In genomic region chr3:51276421-51277111, GRCm38 (mm10) we compare ENCODE assay signal across 8 mouse cellular contexts. TPM values are rescaled to one million over a fixed set of nuclear protein-coding genes. Genes with fewer than 3 reads are reported as not detected.
DNase-seq lines count a peak whose midpoint lies in the region; ATAC-seq lines count a peak whose summit lies in the region.

No protein-coding gene starts in this region.

- H3K36me3 ChIP-seq in embryonic facial prominence, embryonic 15.5 days: no peaks in the 10 kb centered on the region
- peaks cover 13% of the 10 kb centered on the region for H3K36me3 ChIP-seq in megakaryocyte, embryonic 14.5 days (replicated peaks; ENCODE audit: low read length)

- H3K27me3 ChIP-seq in embryonic facial prominence, embryonic 15.5 days: no peaks in the 10 kb centered on the region
- H3K27me3 ChIP-seq in megakaryocyte, embryonic 14.5 days (replicated peaks): no peaks in the 10 kb centered on the region

- intact Hi-C loops in left cerebral cortex, postnatal 36 days (cut with DNase I): loop anchor here (2.0 to 5.0 kb wide), 2 partner anchors 49 to 64 kb away; partner anchors contain the start of gene Elf2

- peak overlapping the region; percentile 96 for H3K9ac ChIP-seq in embryonic facial prominence, embryonic 15.5 days

- peak overlapping the region; percentile 98 for H3K4me3 ChIP-seq in embryonic facial prominence, embryonic 15.5 days (replicated peaks)
- H3K4me3 ChIP-seq in megakaryocyte, embryonic 14.5 days (replicated peaks): peak overlapping the region; percentile 97

- H3K4me2 ChIP-seq in embryonic facial prominence, embryonic 15.5 days (replicated peaks): peak overlapping the region; percentile 65

- peak overlapping the region; percentile 99 for H3K27ac ChIP-seq in embryonic facial prominence, embryonic 15.5 days (replicated peaks)

- peak; percentile 40 for ATAC-seq in frontal cortex, adult (ENCODE audit: low TSS enrichment)
- ATAC-seq in embryonic facial prominence, embryonic 15.5 days (ENCODE audit: insufficient number of reproducible peaks, low FRiP score, low TSS enrichment, low read depth): peak; percentile 58

- DNase-seq in frontal cortex, postnatal 36 days (ENCODE audit: low spot score in 2 of 2): no peak
- DNase-seq in NIH3T3 (ENCODE audit: low read depth): peak; percentile 64
- DNase-seq in heart, postnatal 4 days: peak; percentile 59
- DNase-seq in left cerebral cortex, postnatal 36 days (ENCODE audit: low spot score in 2 of 2): peak; percentile 56 to 79
- DNase-seq in spleen, postnatal 10 days (ENCODE audit: low spot score in 2 of 2): peak; percentile 69 to 72

- no peaks in the 10 kb centered on the region for H3K9me3 ChIP-seq in embryonic facial prominence, embryonic 15.5 days (replicated peaks)
- no peaks in the 10 kb centered on the region for H3K9me3 ChIP-seq in megakaryocyte, embryonic 14.5 days

- H3K4me1 ChIP-seq in embryonic facial prominence, embryonic 15.5 days: peaks cover 8% of the 10 kb centered on the region; the same call in 1 of the 2 replicates
- peaks cover 41% of the 10 kb centered on the region for H3K4me1 ChIP-seq in megakaryocyte, embryonic 14.5 days

- WGBS in embryonic facial prominence, embryonic 15.5 days: under 1% methylated on average over 68 of the region's 93 CpGs

RNA-seq across cellular contexts. Expression of gene Noct, which starts 52.3 kb away (rescaled TPM):
- 9.8 and 11.3 TPM in 2 replicates for polyA plus RNA-seq in embryonic facial prominence, embryonic 15.5 days (2015; fragmentation: Nextera tagmentation; extraction: Ambion mirVana)
- total RNA-seq in heart, postnatal 4 days (2021): 10 to 100 TPM; 27.8 to 31.0 TPM
- 10 to 100 TPM; 49.8 to 54.2 TPM for total RNA-seq in left cerebral cortex, postnatal 36 days (2021)
- 4.9 and 9.6 TPM in 2 replicates for polyA plus RNA-seq in megakaryocyte, embryonic 14.5 days (2012; ENCODE audit: insufficient read depth, low replicate concordance)

Comparison
In these comparisons a context has a peak if more than half of its experiments do, and no peak if none do; other contexts are left out.
1. DNase-seq: peak in NIH3T3 (single experiment), heart, postnatal 4 days (single experiment), left cerebral cortex, postnatal 36 days (2 of 2) and spleen, postnatal 10 days (2 of 2); none in frontal cortex, postnatal 36 days (0 of 2).